Mouse (Mus musculus) liver, embryonic 15.5 days (tissue): ENCODE data around the gene Fdxacb1. TPM values are rescaled to one million over a fixed set of nuclear protein-coding genes. Genes with fewer than 3 reads are reported as not detected.

Experiments used
- ATAC-seq: fragments of 200-750 bp; cut with Nextera tagmentation; 2 replicates; pipeline ENCODE4 v1.8.0; 2017; ENCODE audit warnings: moderate number of reproducible peaks, mild to moderate bottlenecking, moderate library complexity; ENCODE audit not compliant: insufficient read depth
- H3K27ac ChIP-seq: fragments of 300-500 bp; sonication (generic); replicated peaks from 2 replicates; pipeline ENCODE4 v1.5.1; 2015; ENCODE audit warnings: mild to moderate bottlenecking, inconsistent platforms
- H3K27me3 ChIP-seq: fragments of 300-500 bp; sonication (generic); 2 replicates; pipeline ENCODE4 v1.6.1; 2015; ENCODE audit warnings: mild to moderate bottlenecking, inconsistent platforms
- H3K36me3 ChIP-seq: fragments of 300-500 bp; sonication (generic); replicated peaks from 2 replicates; pipeline ENCODE4 v1.6.1; 2015; ENCODE audit warnings: moderate library complexity, mild to moderate bottlenecking, inconsistent platforms
- H3K4me1 ChIP-seq: fragments of 300-500 bp; sonication (generic); replicated peaks from 2 replicates; pipeline ENCODE4 v1.6.1; 2015; ENCODE audit warnings: inconsistent platforms
- H3K4me2 ChIP-seq: fragments of 300-500 bp; sonication (generic); 2 replicates; pipeline ENCODE4 v1.6.1; 2015; ENCODE audit warnings: moderate library complexity, mild to moderate bottlenecking, inconsistent platforms
- H3K4me3 ChIP-seq: fragments of 300-500 bp; sonication (generic); replicated peaks from 2 replicates; pipeline ENCODE4 v1.5.1; 2015; ENCODE audit warnings: mild to moderate bottlenecking, inconsistent platforms
- H3K9ac ChIP-seq: fragments of 300-500 bp; sonication (generic); 2 replicates; pipeline ENCODE4 v1.6.1; 2015; ENCODE audit warnings: moderate library complexity, mild to moderate bottlenecking, inconsistent platforms
- H3K9me3 ChIP-seq: fragments of 300-500 bp; sonication (generic); replicated peaks from 2 replicates; pipeline ENCODE4 v1.6.1; 2016; ENCODE audit warnings: inconsistent platforms
- WGBS: fragments of 180-500 bp; shearing (Covaris S2); methylation state at CpG from one replicate; pipeline ENCODE4 v1.1.7; 2015; ENCODE audit warnings: mixed read lengths; ENCODE audit not compliant: insufficient replicate concordance; 5-methylcytosine and 5-hydroxymethylcytosine counted together
- polyA plus RNA-seq: library from polyadenylated mRNA; unstranded; fragments of >200 nt; fragmentation: Nextera tagmentation; extraction: Ambion mirVana; gene quantifications from 2 replicates; pipeline ENCODE4 v1.2.1, GENCODE M21; 2015

Gene Fdxacb1
- polyA plus RNA-seq: 8.5 and 10.3 TPM in 2 replicates

DNA sequence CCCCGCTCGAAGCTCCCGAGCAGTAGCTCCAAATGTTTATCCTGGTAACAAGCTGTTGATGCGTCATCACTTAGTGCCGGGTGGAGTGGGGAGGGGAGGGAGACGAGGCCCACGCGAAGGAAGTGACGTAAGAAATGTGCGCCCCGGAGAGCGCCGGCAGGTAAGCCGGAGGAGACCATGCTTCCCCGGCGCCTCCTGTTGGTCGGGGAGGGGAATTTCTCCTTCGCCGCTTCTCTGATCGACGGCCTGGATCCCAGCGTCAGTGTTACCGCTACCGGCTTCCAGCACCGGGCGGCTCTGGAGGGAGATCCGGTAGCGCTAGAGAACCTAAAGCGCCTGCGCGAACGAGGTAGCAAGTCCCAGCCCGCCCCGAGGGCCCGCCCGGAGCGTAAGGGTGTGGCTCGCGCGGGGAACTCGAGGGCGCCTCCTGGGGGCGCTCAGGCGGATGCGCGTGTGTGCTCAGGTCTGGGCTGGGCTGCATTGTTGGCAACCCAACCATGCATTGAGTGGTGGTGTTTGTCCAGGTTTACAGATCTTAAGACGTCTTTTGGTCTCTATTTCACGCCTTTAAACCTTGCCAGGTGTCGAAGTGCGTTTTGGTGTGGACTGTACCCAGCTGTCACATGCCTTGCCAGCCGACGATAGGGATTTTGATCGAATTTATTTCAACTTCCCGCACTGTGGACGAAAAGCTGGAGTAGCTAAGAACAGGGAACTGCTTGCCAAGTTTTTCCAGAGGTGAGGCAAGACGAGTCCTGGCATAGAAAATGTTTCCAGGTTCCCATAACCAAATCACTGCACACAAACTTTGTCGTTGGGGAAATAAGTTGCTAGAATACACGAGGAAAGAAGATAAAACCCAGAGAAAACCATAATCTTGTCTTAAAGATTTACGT, at the start of gene Fdxacb1:
Gene Fdxacb1, plus strand, starts transcription at position 130 of the 896 bp plus-strand sequence.
- 3% methylated on average over 59 of the region's 59 CpGs for WGBS
- Histone ChIP-seq H3K4me1 (peaks cover 35% of the 10 kb centered on the region), H3K4me3 (peak within 1 kb of the TSS; percentile 83), H3K9me3 (no peaks in the 10 kb centered on the region), H3K27ac (peak within 1 kb of the TSS; percentile 96), H3K27me3 (no peaks in the 10 kb centered on the region), H3K9ac (peak within 1 kb of the TSS; percentile 78), H3K4me2 (peak within 1 kb of the TSS; percentile 85), H3K36me3 (peaks cover 12% of the 10 kb centered on the region)
- peak; percentile 97 for ATAC-seq

DNA sequence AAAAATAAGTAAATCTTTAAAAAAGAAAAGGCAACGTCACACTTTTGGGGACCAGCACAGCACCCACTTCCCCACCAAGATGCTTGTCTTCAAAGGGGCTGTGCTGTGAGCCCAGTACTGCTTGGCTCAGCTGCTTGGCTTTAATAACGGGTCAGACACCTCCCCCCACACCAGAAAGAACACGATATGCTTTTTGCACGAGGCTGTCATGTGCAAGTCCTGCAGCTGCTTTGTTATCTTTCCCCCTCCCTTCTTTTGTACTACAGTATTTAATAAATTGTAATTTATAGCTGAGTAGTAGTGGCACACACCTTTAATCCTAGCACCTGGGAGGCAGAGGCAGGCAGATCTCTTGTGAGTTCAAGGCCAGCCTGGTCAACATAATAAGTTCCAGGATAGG, 49.2 kb upstream of the Fdxacb1 start:
- H3K4me2 ChIP-seq: no peak overlapping the region
- H3K4me1 ChIP-seq: no peaks in the 10 kb centered on the region
- H3K27ac ChIP-seq: no peak overlapping the region
- no peaks in the 10 kb centered on the region for H3K36me3 ChIP-seq
- ATAC-seq: no peak
- WGBS: 50% methylated on average over 4 of the region's 4 CpGs
- no peaks in the 10 kb centered on the region for H3K9me3 ChIP-seq
- peaks cover 9% of the 10 kb centered on the region; the same call in 1 of the 2 replicates for H3K27me3 ChIP-seq
- no peak overlapping the region for H3K4me3 ChIP-seq
- H3K9ac ChIP-seq: no peak overlapping the region

GRCm38 (mm10) chr9:50721061-50721460, 47.0 kb upstream of the Fdxacb1 start:
- 41% methylated on average over 12 of the region's 12 CpGs for WGBS
- peaks cover 15% of the 10 kb centered on the region for H3K27me3 ChIP-seq
- H3K9me3 ChIP-seq: no peaks in the 10 kb centered on the region
- no peak overlapping the region for H3K27ac ChIP-seq
- no peak overlapping the region for H3K9ac ChIP-seq
- H3K4me1 ChIP-seq: no peaks in the 10 kb centered on the region
- no peak overlapping the region for H3K4me2 ChIP-seq
- no peak for ATAC-seq
- no peak overlapping the region for H3K4me3 ChIP-seq
- H3K36me3 ChIP-seq: no peaks in the 10 kb centered on the region

- H3K4me2 ChIP-seq: no peak overlapping the region
- no peak overlapping the region for H3K4me3 ChIP-seq
- H3K36me3 ChIP-seq: no peaks in the 10 kb centered on the region
- H3K27ac ChIP-seq: no peak overlapping the region
- no peaks in the 10 kb centered on the region for H3K4me1 ChIP-seq
- H3K9me3 ChIP-seq: no peaks in the 10 kb centered on the region
- no peak overlapping the region for H3K9ac ChIP-seq
- peaks cover 27% of the 10 kb centered on the region for H3K27me3 ChIP-seq
- no peak for ATAC-seq
- 32% methylated on average over 8 of the region's 8 CpGs for WGBS
Measured at GRCm38 (mm10) chr9:50722451-50722911, 45.6 kb upstream of the Fdxacb1 start.

- peaks cover 36% of the 10 kb centered on the region for H3K27me3 ChIP-seq
- H3K9me3 ChIP-seq: no peaks in the 10 kb centered on the region
- 62% methylated on average over 7 of the region's 7 CpGs for WGBS
- no peak overlapping the region for H3K4me3 ChIP-seq
- H3K36me3 ChIP-seq: no peaks in the 10 kb centered on the region
- no peak overlapping the region for H3K9ac ChIP-seq
- ATAC-seq: no peak
- H3K4me1 ChIP-seq: 0 out of 2 replicates have a peak, but pooled peaks cover 2% of the 10 kb centered on the region
- no peak overlapping the region for H3K4me2 ChIP-seq
- H3K27ac ChIP-seq: no peak overlapping the region
Measured at GRCm38 (mm10) chr9:50723406-50723805, 44.6 kb upstream of the Fdxacb1 start.

GRCm38 (mm10) chr9:50724147-50724546, 43.9 kb upstream of the Fdxacb1 start:
- WGBS: 61% methylated on average over 2 of the region's 2 CpGs
- H3K9me3 ChIP-seq: no peaks in the 10 kb centered on the region
- H3K4me2 ChIP-seq: no peak overlapping the region
- no peak for ATAC-seq
- H3K4me1 ChIP-seq: 0 out of 2 replicates have a peak, but pooled peaks cover 2% of the 10 kb centered on the region
- no peak overlapping the region for H3K4me3 ChIP-seq
- no peak overlapping the region for H3K9ac ChIP-seq
- peaks cover 43% of the 10 kb centered on the region for H3K27me3 ChIP-seq
- H3K27ac ChIP-seq: no peak overlapping the region
- no peaks in the 10 kb centered on the region for H3K36me3 ChIP-seq

- no peaks in the 10 kb centered on the region for H3K36me3 ChIP-seq
- WGBS: 37% methylated on average over 3 of the region's 3 CpGs
Measured at GRCm38 (mm10) chr9:50724661-50725330, 43.2 kb upstream of the Fdxacb1 start.

DNA sequence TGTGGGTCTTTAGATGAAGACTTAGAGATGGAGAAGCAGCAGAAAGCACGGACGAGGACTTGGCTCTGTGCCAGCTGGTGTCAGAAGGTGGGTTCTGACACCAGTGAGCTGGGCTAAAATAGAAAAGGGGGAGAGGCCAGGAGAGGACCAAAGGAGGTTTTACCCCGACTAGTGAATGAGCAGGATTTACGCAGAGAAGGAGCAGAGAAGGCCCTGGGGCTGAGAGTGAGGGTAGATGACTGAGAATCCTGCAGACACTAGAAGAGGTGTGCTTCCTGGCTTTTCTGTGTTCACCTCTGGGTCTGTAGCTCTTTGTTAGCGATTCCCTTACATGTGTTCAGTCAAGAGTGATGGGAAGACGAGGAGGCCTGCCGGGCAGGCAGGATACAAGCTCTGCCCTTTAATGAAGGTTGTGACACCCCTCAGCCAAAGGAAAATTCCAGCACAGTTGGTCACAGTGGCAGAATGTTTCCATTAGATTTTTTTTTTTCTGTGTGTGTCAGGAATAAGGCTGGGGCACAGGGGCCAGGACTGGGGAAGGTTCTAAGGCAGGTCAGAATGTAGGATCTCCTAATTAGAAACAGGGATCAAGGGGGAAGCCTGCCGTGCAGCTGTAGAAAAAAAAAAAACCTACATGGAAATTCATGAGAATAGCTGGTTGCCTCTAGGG, 42.0 kb upstream of the Fdxacb1 start:
- H3K27ac ChIP-seq: no peak overlapping the region
- no peak overlapping the region for H3K4me2 ChIP-seq
- H3K4me1 ChIP-seq: 0 out of 2 replicates have a peak, but pooled peaks cover 2% of the 10 kb centered on the region
- H3K9ac ChIP-seq: no peak overlapping the region
- H3K4me3 ChIP-seq: no peak overlapping the region
- ATAC-seq: no peak
- no peaks in the 10 kb centered on the region for H3K9me3 ChIP-seq
- WGBS: 54% methylated on average over 8 of the region's 8 CpGs
- peaks cover 54% of the 10 kb centered on the region for H3K27me3 ChIP-seq
- no peaks in the 10 kb centered on the region for H3K36me3 ChIP-seq

More at GRCm38 (mm10) chr9:50724661-50725330, 43.2 kb upstream of the Fdxacb1 start:
- Histone ChIP-seq H3K4me3 (no peak overlapping the region), H3K27ac (no peak overlapping the region), H3K27me3 (peaks cover 48% of the 10 kb centered on the region), H3K9ac (no peak overlapping the region), H3K4me2 (no peak overlapping the region), H3K4me1 (0 out of 2 replicates have a peak, but pooled peaks cover 2% of the 10 kb centered on the region), H3K9me3 (no peaks in the 10 kb centered on the region)
- ATAC-seq: no peak

DNA sequence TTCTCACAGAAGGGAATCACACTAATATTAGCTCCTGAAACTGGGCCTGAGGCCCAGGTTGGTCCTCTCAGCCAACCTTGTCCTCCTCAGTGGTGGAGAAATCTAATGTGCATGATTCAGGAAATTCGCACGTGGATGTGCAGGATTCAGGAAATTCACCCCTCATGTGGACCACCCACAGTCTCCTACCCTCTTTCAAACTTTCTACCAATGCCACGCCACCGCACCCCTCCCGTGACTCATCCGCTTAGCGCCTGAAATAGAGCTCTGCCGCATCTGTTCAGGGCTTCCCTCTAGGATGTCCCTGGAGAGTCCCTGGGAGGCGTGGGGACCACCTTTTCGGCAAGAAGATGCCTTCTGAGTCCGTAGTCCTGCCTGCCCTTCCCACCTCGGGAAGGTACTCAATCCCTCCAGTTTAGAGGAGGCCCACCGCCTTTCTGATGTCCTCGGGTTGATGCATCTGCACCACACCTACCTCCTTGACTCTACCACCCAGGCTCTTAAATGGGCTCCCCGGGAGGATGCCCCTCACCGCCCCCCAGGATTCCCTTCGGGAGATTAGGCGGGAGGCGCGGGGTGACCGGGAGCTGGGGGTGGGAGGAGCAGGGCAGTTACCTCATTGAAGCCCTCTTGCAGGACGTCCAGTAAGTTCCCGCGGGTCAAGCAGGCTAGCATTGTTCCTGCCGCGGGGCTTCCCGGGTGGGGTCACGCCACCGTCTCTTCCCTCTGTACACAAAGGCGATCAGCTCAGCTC, 40.7 kb upstream of the Fdxacb1 start:
- Histone ChIP-seq H3K27ac (no peak overlapping the region), H3K4me2 (peak overlapping the region; percentile 69), H3K9me3 (no peaks in the 10 kb centered on the region), H3K36me3 (no peaks in the 10 kb centered on the region), H3K27me3 (peaks cover 51% of the 10 kb centered on the region), H3K9ac (no peak overlapping the region), H3K4me1 (0 out of 2 replicates have a peak, but pooled peaks cover 2% of the 10 kb centered on the region), H3K4me3 (peak overlapping the region; percentile 49)
- no peak for ATAC-seq
- 14% methylated on average over 30 of the region's 30 CpGs for WGBS

- H3K9me3 ChIP-seq: no peaks in the 10 kb centered on the region
- peaks cover 48% of the 10 kb centered on the region for H3K27me3 ChIP-seq
- WGBS: under 1% methylated on average over 45 of the region's 45 CpGs
- H3K9ac ChIP-seq: no peak overlapping the region
- H3K4me3 ChIP-seq: peak overlapping the region; percentile 49
- no peak overlapping the region for H3K27ac ChIP-seq
- no peaks in the 10 kb centered on the region for H3K36me3 ChIP-seq
- H3K4me2 ChIP-seq: peak overlapping the region; percentile 69
- 0 out of 2 replicates have a peak, but pooled peaks cover 2% of the 10 kb centered on the region for H3K4me1 ChIP-seq
- peak; percentile 67 for ATAC-seq
Measured at GRCm38 (mm10) chr9:50727925-50728651, 39.9 kb upstream of the Fdxacb1 start.
